Mouse (Mus musculus): Measurements from ENCODE around the gene Smurf2.
A peak's percentile ranks its signal among the peaks of the same experiment; 100 is the strongest.

Smurf2 gene

DNA sequence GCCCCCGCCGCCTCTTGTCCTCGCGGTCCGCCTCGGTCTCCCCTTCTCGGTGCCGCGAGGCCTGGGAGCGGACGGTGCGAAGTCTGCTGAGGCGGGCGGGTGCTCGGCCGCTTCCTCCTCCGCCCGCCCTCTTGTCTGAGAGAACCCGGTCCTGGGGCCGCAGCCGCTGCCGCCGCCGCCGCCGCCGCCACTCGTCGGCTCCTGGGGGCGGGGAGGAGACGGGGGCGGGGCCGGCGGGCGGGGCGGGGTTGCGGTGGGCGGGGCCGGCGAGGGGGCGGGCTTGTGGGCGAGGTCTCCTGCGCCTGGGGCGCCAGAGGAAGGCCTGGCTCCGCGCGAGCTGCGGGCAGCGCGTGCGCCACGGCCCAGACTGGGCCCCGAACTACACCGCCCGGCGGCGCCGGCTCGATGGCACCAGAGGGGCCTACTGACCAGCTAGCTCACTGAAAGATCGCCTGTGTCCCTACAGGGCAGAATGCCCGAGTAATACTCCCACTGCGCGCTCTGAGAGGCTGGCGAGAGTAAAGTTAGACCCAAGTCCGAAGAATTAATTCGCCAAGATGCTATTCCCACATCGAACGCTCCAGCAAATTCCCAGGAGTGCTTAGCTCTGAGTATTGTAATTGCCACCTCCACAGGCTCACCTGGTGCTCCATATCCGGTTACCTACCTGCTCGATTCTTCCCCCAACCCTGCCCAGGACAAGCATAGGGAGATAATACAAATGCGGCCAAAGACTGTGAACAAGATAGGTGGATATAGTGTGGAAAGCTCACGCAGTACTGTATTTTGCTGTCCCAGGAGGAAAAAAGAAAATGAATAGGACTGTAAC, at the start of gene Smurf2:
Gene Smurf2 (minus strand): TSS at position 165 of the 829 bp plus-strand sequence.
- DNase-seq (ENCODE audit: low read depth, low spot score): peak; percentile 50

GRCm38 (mm10) chr11:106969798-106970197, 49.3 kb upstream of the Smurf2 start:
- DNase-seq (ENCODE audit: low read depth, low spot score): no peak

DNA sequence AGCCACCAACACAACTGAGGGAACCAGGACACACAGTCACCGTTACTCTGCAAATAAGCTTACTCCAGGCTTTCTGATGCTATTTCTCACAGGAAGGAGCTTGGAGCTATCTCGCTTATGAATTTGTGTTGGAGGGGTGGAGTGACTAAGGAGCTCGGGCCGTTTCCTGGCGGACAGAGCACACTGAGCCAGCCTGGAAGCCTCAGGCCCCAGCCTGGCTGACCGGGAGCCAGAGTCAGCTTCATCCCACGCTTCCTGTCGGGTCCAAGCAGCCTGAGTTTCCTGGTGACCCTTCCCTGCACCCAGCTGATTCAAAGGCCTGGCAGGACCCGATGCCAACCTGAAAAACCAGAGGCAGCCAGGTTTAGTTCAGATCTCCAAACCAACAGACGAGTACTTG, 47.1 kb upstream of the Smurf2 start:
- DNase-seq (ENCODE audit: low read depth, low spot score): no peak

DNA sequence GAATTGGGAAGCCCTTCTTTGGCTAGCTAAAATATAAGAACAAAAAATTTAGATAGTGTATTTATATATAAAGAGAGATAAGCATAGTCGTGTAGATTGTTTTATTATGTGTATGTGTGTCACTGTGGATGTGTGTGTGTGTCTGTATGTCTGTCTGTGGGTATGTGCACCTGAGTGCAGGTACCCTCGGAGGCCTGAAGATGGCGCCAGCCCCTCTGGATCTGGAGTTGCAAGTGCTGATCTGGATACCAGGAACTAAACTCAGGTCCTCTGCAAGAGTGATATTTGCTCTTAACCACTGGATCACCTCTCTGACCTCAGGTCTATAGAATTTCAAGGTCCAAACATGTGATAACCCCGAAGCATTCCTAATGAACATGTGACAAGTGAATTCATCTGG, 45.4 kb upstream of the Smurf2 start:
- no peak for DNase-seq (ENCODE audit: low read depth, low spot score)

DNA sequence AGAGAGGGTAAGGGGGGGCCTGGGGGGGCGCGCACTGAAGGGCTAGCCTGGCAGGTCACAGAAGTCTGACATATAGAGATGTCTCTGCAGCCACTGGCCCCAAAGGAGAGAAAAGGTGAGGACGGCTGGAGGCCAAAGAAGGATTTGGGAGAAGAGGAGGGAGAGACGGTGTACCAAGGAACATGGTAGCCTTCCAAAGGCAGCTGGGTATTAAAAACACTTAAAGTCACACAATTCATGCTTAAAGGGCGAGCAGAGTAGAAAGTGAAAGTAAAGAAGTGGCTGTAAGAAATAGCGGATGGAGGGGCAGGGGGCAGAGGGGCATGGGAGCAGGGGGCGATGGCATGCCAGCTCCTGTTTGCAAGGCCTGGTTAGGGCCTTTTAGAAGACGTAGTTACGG, 41.8 kb upstream of the Smurf2 start:
- DNase-seq (ENCODE audit: low read depth, low spot score): no peak

- no peak for DNase-seq (ENCODE audit: low read depth, low spot score)
Observed at GRCm38 (mm10) chr11:106961471-106962081, 41.1 kb upstream of the Smurf2 start.

DNA sequence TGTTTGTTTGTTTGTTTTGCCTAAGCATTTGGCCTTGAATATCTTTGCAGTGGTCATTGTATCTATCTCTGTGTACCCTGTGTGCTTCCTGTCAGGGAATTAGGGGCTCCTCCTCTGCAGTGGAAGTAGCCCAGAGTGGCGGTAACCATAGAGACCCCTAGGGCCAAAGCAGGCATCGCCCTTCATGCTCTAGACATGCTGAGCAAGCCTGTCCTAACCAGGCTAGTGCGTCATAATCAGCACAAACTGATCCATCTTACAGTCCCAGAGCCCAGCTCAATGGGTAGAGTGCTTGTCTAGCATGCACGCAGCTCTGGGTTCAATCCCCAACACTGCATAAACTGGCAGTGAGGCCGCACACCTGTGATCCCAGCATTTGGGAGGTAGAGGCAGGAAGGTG, 38.6 kb upstream of the Smurf2 start:
- no peak for DNase-seq (ENCODE audit: low read depth, low spot score)

DNA sequence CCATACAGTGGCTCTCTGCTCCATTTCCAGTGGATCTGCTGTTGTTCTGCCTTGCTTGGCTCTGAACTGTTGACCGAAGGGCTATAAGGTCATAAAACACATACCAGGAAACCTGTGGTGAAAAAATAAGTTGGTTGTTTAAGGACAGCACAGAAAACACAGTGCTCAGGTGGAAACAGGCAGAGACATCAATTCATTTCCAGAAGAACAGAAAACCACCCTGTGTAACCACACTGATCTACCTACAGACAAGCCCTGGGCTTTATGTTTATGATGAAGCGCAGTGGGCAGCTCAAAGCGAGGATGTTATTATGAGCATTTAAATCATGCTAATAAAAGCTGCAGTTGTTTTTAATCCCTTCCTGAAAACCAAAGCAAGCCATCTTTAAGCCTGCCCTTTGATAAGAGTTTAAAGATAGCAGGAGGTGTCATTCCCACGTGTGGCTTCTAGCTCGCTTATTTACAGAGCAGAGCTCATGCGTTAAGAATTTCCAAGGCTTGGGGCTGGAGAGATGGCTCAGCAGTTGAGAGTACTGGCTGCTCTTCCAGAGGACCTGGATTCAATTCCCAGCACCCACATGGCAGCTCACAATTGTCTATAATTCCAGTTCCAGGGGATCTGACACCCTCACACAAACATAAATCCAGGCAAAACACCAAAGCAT, 38.0 kb upstream of the Smurf2 start:
- no peak for DNase-seq (ENCODE audit: low read depth, low spot score)

DNA sequence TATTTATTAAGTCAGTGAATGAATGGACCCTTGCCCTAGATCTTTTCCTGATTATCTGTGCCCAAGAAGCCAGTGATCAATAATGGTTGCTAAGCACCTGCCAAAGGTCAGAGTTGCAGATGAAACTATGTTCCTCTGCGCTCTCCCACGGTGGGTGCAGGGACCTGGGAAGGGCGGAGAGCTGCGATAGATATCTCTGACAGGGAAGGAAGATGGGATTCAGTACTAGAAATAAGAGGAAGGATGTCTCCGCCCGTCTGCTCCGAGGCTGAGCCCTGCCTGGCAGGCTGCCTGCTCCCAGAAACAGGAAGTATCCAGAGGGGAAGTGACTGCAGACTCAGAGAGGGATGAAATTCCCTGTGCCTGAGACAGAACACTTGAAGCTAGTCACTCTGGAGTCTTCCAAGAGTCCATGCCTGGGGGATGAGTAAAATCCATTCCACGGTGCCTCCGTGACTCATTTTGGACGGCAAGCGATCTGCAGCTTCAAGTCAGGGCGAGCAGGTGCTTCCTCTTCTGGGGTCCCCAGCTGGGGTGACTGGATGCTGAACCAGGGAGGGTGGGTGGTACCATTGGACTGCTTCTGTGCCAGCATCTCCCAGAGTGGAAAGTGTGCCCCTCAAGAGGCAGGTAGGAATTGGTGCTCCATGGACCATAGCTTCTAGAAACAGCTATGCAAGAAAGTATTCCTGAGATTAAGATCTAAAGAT, 36.9 kb upstream of the Smurf2 start:
- DNase-seq (ENCODE audit: low read depth, low spot score): no peak

GRCm38 (mm10) chr11:106954566-106954965, 34.1 kb upstream of the Smurf2 start:
- DNase-seq (ENCODE audit: low read depth, low spot score): no peak

DNA sequence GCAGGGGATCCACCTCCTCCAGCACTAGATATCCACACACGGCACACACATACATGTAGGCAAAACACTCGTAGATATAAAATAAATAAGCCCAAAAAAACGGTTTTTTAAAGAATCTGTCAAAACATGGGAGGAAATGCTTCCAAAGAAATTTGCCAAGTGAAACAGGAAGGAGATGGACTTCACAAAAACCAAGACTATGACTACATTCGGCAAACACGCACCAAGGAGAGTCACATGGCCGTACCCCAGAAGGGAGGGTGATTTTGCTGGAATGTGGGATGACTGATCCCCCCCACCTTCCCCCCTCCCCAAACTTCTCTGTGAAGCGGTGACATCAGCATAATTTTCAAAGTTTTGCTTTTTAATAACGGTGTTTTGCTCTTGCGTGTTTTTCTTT, 33.6 kb upstream of the Smurf2 start:
- no peak for DNase-seq (ENCODE audit: low read depth, low spot score)

- no peak for DNase-seq (ENCODE audit: low read depth, low spot score)
Observed at GRCm38 (mm10) chr11:106937306-106937705, 16.8 kb upstream of the Smurf2 start.

GRCm38 (mm10) chr11:106930366-106930765, 9.9 kb upstream of the Smurf2 start:
- no peak for DNase-seq (ENCODE audit: low read depth, low spot score)

- no peak for DNase-seq (ENCODE audit: low read depth, low spot score)
Observed at GRCm38 (mm10) chr11:106928935-106929334, 8.4 kb upstream of the Smurf2 start.

DNA sequence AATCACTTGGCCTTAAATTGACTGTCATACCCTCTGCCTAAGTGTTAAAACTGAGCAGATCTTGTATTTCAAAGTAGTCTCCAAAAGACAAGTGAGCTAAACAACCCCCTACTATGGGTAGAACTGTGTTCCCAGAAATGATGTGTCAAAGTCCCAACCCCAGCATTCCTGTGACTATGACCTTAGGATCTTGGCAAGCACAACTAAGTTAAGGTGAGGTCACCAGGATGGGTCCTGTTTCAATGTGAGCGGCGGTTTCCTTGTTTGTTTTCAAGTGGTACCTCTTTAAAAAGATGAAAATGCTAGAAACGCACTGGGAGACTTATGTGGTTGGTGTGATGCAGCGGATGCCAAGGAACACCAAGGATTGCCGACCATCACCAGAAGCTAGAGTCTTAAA, 7.4 kb upstream of the Smurf2 start:
- no peak for DNase-seq (ENCODE audit: low read depth, low spot score)

- DNase-seq (ENCODE audit: low read depth, low spot score): no peak
Observed at GRCm38 (mm10) chr11:106927226-106927625, 6.7 kb upstream of the Smurf2 start.

- no peak for DNase-seq (ENCODE audit: low read depth, low spot score)
Observed at GRCm38 (mm10) chr11:106926732-106927131, 6.2 kb upstream of the Smurf2 start.

GRCm38 (mm10) chr11:106919612-106920550, 634 bp downstream of the Smurf2 start:
- DNase-seq (ENCODE audit: low read depth, low spot score): no peak

DNA sequence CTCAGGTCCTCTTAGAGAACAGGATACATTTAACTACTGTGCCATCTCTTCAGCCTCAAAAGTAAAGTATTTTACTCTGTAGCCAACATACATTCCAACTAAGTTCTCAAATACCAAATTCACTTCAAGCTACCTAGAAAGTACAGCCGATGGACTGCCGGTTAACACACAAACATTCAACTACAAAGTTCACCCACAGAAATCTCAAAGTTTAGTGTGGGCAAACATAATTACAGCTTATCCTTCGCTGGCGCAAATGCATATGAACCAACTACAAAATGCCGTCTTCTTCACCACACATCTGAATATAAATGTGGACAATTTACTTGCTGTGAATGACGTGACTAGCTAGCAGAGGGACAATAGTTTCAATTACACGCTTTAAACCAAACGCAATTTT, 1.6 kb downstream of the Smurf2 start:
- DNase-seq (ENCODE audit: low read depth, low spot score): no peak

GRCm38 (mm10) chr11:106911257-106911656, 9.3 kb downstream of the Smurf2 start:
- DNase-seq (ENCODE audit: low read depth, low spot score): no peak

DNA sequence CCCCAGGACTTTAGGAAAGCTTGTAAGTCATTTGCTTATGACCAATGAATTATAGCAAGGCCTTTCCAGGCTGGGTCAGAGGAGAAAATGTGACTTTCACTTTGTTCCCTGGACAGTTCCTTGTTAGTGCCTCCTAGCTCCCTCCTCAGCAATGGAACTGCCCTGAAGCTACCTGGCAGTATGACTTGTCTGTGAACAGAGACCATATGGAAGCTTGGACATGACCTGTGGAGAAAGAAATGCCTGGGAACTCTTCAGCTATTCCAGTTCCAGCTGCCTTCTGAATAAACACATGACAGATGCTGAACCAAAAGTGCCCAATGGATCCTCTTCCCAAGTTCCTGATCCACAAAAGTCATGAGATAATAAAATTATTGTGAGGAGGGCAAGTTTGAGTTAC, 12.5 kb downstream of the Smurf2 start:
- no peak for DNase-seq (ENCODE audit: low read depth, low spot score)

All from brain, embryonic 18.5 days (tissue).